Mouse (Mus musculus) liver, adult 2 months (tissue): ENCODE data around the gene Ppp1r1b. TPM values are rescaled to one million over a fixed set of nuclear protein-coding genes. Genes with fewer than 3 reads are reported as not detected.

Experiments used
- DNase-seq: peaks from one replicate; pipeline ENCODE4 v3.0.0-alpha.2; 2011; ENCODE audit warnings: low read depth, low spot score; ENCODE audit errors: extremely low read depth
- H3K27ac ChIP-seq: fragments of 200-500 bp; replicated peaks from 2 replicates; pipeline ENCODE4 v1.5.1; 2012; ENCODE audit warnings: low read depth, mild to moderate bottlenecking, control low read depth, inconsistent platforms, low read length; ENCODE audit not compliant: insufficient read depth
- H3K27me3 ChIP-seq: fragments of 200-500 bp; 2 replicates; pipeline ENCODE4 v1.6.1; 2012; ENCODE audit warnings: mild to moderate bottlenecking, moderate library complexity, low read length, inconsistent platforms; ENCODE audit not compliant: control insufficient read depth, insufficient read depth
- H3K36me3 ChIP-seq: fragments of 200-500 bp; 2 replicates; pipeline ENCODE4 v1.6.1; 2012; ENCODE audit warnings: low read length, inconsistent platforms; ENCODE audit not compliant: control insufficient read depth, insufficient read depth
- H3K4me1 ChIP-seq: fragments of 200-500 bp; 2 replicates; pipeline ENCODE4 v1.6.1; 2011; ENCODE audit warnings: low read length; ENCODE audit not compliant: control insufficient read depth, insufficient read depth
- H3K4me3 ChIP-seq: fragments of 200-500 bp; 2 replicates; pipeline ENCODE4 v1.5.1; 2011; ENCODE audit warnings: low read depth, mild to moderate bottlenecking, control low read depth, low read length, moderate library complexity; ENCODE audit not compliant: insufficient read depth
- H3K79me2 ChIP-seq: fragments of 200-500 bp; 2 replicates; pipeline ENCODE4 v1.6.1; 2012; ENCODE audit warnings: inconsistent platforms, mild to moderate bottlenecking, low read length, moderate library complexity; ENCODE audit not compliant: control insufficient read depth, insufficient read depth
- H3K9ac ChIP-seq: fragments of 200-500 bp; 2 replicates; pipeline ENCODE4 v1.6.1; 2012; ENCODE audit warnings: low read depth, mild to moderate bottlenecking, control low read depth, inconsistent platforms, low read length
- CTCF ChIP-seq: fragments of 200-500 bp; IDR thresholded peaks from 2 replicates; pipeline ENCODE4 v1.5.1; 2011; ENCODE audit warnings: low read depth, low read length, control low read depth
- POLR2A ChIP-seq: fragments of 200-500 bp; IDR thresholded peaks from 2 replicates; pipeline ENCODE4 v1.6.1; 2011; ENCODE audit warnings: low read length, control low read depth; ENCODE audit not compliant: insufficient read depth; ENCODE audit errors: extremely low read depth
- WGBS: fragments of 180-500 bp; shearing (Covaris S2); methylation state at CpG from one replicate; pipeline ENCODE4 v1.1.7; 2018; 5-methylcytosine and 5-hydroxymethylcytosine counted together
- polyA plus RNA-seq: library from polyadenylated mRNA; depleted of rRNA; stranded (reverse); fragments of >200 nt; gene quantifications from 2 replicates; pipeline ENCODE4 v1.2.3, GENCODE M21; 2012
- total RNA-seq: library from RNA; depleted of rRNA; stranded (reverse); fragments of >200 nt; gene quantifications from 2 replicates; pipeline ENCODE4 v1.2.3, GENCODE M21; 2014

Gene Ppp1r1b
- total and polyA plus RNA-seq, 2 experiments, result 0.55 to 4.3 TPM

DNA sequence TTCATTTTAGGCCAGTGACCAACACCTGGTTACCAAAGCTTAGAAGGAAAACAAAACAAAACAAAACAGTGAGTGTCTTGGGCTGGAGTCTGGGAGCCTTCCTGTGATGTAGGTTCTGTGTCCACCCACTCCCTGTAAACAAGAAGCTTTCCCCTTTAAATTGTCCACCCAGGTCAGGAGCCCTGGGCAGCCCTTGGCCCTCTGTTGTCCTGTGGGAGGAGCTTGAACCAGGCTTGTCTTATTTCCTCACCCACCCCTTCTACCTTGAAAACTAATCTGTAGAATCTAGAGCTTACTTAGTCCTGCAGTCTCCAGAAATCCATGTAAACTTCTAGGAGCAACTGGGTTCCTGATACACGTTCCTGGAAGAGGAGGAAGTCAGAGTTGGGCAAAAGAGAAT lies 26.0 kb upstream of the Ppp1r1b start:
- TF ChIP-seq CTCF, result no peak
- no peak for TF ChIP-seq POLR2A
- Histone ChIP-seq H3K79me2 (no peaks in the 10 kb centered on the region), H3K36me3 (no peaks in the 10 kb centered on the region), H3K27me3 (peaks cover 29% of the 10 kb centered on the region), H3K4me1 (no peaks in the 10 kb centered on the region), H3K4me3 (no peak overlapping the region), H3K9ac (no peak overlapping the region), H3K27ac (no peak overlapping the region)
- WGBS, result 13% methylated on average over 1 of the region's 1 CpGs
- no peak for DNase-seq

DNA sequence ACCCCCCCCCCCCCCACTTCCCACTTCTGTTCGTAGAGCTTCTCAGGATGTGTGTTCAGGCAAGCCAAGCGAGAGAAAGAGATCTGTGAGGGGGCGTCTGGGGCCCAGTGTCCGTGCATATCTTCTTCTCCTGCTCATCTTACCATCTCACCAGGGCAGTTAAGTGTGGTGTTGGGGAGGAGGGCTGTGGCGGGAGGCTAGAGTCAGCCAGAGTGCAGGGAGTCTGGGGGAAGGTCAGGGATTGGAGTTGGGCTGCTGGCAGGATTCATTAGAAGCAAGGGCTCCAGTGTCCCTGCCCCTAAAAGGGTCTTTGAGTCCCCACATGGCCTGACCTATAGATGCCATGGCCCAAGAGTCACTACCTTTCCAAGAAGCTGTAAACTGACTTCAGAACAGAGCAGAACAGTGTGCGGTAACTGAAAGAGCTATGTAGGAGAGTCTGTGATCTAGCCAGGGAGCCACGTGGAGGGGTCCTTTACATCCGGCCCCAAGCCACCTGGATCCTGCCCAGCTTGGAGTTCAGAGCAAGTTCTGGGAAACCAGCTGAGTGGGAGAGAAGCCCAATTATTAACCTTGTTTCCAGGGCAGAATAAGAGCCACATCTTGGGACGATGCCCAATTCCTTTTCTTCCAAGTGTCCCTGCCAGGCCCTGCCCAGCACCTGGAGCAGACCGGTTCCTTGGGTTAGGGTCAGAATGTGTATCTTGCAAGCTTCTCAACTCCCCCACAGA lies 24.9 kb upstream of the Ppp1r1b start:
- Histone ChIP-seq H3K4me3 (no peak overlapping the region), H3K79me2 (no peaks in the 10 kb centered on the region), H3K27ac (no peak overlapping the region), H3K27me3 (peaks cover 39% of the 10 kb centered on the region), H3K9ac (no peak overlapping the region), H3K4me1 (no peaks in the 10 kb centered on the region), H3K36me3 (no peaks in the 10 kb centered on the region)
- no peak for DNase-seq
- TF ChIP-seq CTCF (no peak), POLR2A (no peak)
- WGBS, result 11% methylated on average over 10 of the region's 10 CpGs

DNA sequence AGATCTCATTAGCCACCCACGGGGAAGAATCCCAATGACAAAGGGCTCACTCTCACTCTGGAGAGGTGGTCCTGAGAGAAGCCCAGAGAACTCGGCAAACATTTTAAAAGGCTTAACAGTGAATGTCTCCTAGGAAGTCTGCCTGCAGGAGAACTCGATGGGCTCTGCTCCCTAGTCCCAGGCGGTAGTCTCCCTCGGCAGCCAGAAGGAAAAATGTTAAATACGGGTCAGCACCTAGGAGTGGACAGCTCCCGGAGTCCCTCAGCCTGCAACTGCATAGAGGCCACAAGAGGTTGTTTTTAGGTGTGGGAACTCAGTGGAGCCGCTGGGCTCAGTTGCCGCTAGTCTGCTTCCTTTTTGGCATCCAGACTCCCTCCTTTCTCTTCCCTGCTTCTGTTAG lies 24.3 kb upstream of the Ppp1r1b start:
- no peak for TF ChIP-seq POLR2A
- TF ChIP-seq CTCF, result 0 out of 2 replicates have a peak, but pooled peaks have one; percentile 4
- H3K27ac ChIP-seq, result no peak overlapping the region
- WGBS, result 3% methylated on average over 9 of the region's 9 CpGs
- no peak overlapping the region for H3K4me3 ChIP-seq
- H3K36me3 ChIP-seq, result no peaks in the 10 kb centered on the region
- H3K4me1 ChIP-seq, result no peaks in the 10 kb centered on the region
- DNase-seq, result no peak
- H3K79me2 ChIP-seq, result no peaks in the 10 kb centered on the region
- no peak overlapping the region for H3K9ac ChIP-seq
- H3K27me3 ChIP-seq, result peaks cover 37% of the 10 kb centered on the region

DNA sequence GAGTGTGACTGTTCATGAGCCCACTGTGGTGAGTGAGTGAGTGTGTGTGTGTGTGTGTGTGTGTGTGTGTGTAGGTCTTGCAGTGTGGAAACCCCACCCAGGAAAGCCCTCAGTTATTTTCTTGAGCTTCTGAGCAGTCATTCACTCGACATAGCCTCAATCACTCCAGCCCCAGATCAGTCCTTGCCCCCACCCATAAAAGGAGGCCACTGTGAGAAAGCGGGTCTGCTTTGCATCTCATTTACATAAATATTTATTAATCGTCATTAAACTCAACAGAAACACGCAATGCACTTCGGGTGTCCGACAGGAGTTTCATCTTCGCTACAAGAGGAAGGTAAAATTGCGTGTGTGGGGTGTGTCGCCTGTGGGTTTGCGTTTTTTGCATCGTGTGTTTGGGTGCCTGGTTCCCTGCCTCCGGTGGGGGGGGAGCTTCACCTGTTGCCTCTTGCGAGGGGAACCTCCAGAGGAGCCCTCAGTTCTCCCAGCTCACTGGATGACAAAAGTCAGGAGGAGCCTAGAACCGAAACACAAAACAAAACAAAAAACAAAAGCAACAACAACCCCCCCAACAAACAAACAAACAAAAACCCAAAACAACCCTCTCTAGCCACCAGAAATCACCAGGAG lies 22.9 kb upstream of the Ppp1r1b start:
- Histone ChIP-seq H3K27ac (no peak overlapping the region), H3K4me1 (no peaks in the 10 kb centered on the region), H3K36me3 (no peaks in the 10 kb centered on the region), H3K9ac (no peak overlapping the region), H3K27me3 (peaks cover 41% of the 10 kb centered on the region), H3K79me2 (no peaks in the 10 kb centered on the region), H3K4me3 (no peak overlapping the region)
- TF ChIP-seq CTCF (no peak), POLR2A (no peak)
- no peak for DNase-seq
- 12% methylated on average over 14 of the region's 14 CpGs for WGBS

DNA sequence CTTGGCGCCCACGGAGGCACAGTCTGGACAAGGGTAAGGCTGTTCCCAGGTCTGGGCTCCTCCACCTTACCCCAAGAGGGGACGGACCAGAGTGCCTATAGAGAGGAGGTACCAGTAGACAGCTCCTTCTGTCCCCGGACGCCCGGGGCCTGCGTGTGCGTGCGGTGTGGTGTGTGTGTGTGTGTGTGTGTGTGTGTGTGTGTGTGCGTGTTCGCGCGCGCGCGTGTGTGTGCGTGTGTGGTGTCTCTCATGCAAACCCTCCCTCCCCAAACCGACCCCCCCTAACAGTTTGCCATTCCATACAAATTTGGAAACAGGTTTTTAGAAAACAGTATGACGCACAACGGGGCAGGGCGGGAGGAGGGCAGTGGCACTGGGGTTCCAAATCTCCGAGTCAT lies 22.4 kb upstream of the Ppp1r1b start:
- no peak for DNase-seq
- peaks cover 39% of the 10 kb centered on the region for H3K27me3 ChIP-seq
- TF ChIP-seq CTCF, result no peak
- no peak for TF ChIP-seq POLR2A
- no peak overlapping the region for H3K27ac ChIP-seq
- H3K36me3 ChIP-seq, result no peaks in the 10 kb centered on the region
- H3K9ac ChIP-seq, result no peak overlapping the region
- no peaks in the 10 kb centered on the region for H3K4me1 ChIP-seq
- WGBS, result 10% methylated on average over 22 of the region's 22 CpGs
- H3K79me2 ChIP-seq, result no peaks in the 10 kb centered on the region
- H3K4me3 ChIP-seq, result no peak overlapping the region

DNA sequence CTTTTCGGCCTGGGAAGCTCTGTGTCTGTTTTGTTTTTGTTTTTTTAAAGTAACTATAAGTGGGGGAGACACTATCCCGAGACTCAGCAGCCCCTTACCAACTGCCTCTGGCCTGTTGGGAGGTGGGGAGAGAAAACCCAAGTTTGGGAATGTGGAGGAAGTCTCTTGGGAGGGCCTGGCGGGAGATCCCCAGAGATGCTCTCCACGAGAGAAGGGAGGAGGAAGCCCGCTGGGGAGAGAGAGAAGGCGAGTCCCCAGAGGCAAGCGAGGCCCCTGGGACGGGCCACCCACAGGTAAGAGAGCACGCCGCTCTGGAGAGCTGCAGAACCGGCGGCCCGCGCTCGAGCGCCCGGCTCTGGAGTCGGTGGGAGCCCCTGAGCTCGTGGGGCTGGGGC lies 21.5 kb upstream of the Ppp1r1b start:
- Histone ChIP-seq H3K27ac (no peak overlapping the region), H3K4me3 (no peak overlapping the region), H3K79me2 (no peaks in the 10 kb centered on the region), H3K4me1 (no peaks in the 10 kb centered on the region), H3K27me3 (peaks cover 34% of the 10 kb centered on the region), H3K9ac (no peak overlapping the region), H3K36me3 (no peaks in the 10 kb centered on the region)
- 3% methylated on average over 19 of the region's 19 CpGs for WGBS
- TF ChIP-seq CTCF (no peak), POLR2A (no peak)
- no peak for DNase-seq
